Mouse (Mus musculus) olfactory bulb, adult 2 months (tissue): Measurements from ENCODE around the gene Hnrnpul1. TPM values are rescaled to one million over a fixed set of nuclear protein-coding genes. Genes with fewer than 3 reads are reported as not detected.
A peak's percentile ranks its signal among the peaks of the same experiment; 100 is the strongest.

Source experiments
- H3K27ac ChIP-seq: fragments of 200-500 bp; 2 replicates; pipeline ENCODE4 v1.5.1; 2012; ENCODE audit warnings: low read depth, low read length; ENCODE audit not compliant: insufficient read depth
- H3K4me1 ChIP-seq: fragments of 200-500 bp; 2 replicates; pipeline ENCODE4 v1.6.1; 2012; ENCODE audit warnings: low read length; ENCODE audit not compliant: control insufficient read depth, insufficient read depth
- H3K4me3 ChIP-seq: fragments of 200-500 bp; 2 replicates; pipeline ENCODE4 v1.5.1; 2012; ENCODE audit warnings: mild to moderate bottlenecking, low read depth, low read length, moderate library complexity; ENCODE audit not compliant: insufficient read depth
- CTCF ChIP-seq: fragments of 200-500 bp; IDR thresholded peaks from 2 replicates; pipeline ENCODE4 v1.5.1; 2012; ENCODE audit warnings: low read depth, mild to moderate bottlenecking, low read length, moderate library complexity; ENCODE audit not compliant: insufficient read depth
- POLR2A ChIP-seq: fragments of 200-500 bp; IDR thresholded peaks from 2 replicates; pipeline ENCODE4 v1.6.1; 2012; ENCODE audit warnings: mild to moderate bottlenecking, low read depth, low read length, moderate library complexity; ENCODE audit not compliant: insufficient read depth
- WGBS: fragments of 180-500 bp; shearing (Covaris S2); methylation state at CpG from one replicate; pipeline ENCODE4 v1.1.7; 2018; 5-methylcytosine and 5-hydroxymethylcytosine counted together
- polyA plus RNA-seq: library from polyadenylated mRNA; stranded (reverse); fragments of >200 nt; gene quantifications from 2 replicates; pipeline ENCODE4 v1.2.4, GENCODE M21; 2012; ENCODE audit warnings: low replicate concordance; ENCODE audit not compliant: missing spikeins, insufficient read depth, insufficient read length

Hnrnpul1 gene
- polyA plus RNA-seq, 1 experiment = 160 TPM

DNA sequence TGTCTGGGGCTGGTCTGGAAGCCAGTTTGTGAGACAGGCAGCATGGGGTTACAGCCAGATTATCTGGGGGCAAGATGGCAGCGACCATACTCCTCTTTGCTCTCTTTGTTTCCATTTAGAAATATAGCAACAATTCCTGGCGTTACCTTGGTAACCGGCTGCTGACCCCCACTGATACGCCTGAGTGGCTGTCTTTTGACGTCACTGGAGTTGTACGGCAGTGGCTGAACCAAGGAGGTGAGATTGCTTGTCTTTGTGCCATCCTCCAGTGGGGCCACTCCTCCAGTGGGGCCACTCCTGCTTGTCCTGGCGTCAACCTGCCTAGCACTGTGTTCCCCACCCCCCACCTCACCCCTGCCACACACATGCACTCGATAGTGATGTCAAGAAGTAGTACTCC is 60.5 kb downstream of the Hnrnpul1 start:
- no peak overlapping the region for H3K27ac ChIP-seq
- H3K4me1 ChIP-seq = peaks cover 10% of the 10 kb centered on the region
- 42% methylated on average over 8 of the region's 8 CpGs for WGBS

DNA sequence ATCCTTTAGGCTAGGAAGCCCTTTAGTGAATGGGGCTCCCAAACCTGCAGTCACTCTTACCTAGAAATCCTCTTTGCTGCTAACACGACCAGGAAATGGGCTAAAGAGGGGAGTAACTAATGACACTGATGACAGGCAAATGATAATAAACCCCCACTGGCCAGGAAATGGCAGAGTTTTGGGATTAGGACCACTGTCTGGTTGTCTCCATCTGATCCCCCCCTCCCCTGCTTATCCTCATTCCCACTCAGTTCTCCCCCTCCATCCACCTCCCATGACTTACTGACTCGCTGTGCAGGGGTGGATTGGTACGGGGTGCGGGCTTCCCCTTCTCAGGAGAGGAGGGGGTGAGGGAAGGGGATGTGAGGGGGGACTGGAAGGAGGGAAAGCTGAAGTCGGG is 64.5 kb downstream of the Hnrnpul1 start:
- no peak overlapping the region for H3K4me3 ChIP-seq
- no peak overlapping the region for H3K27ac ChIP-seq
- TF ChIP-seq CTCF = no peak
- TF ChIP-seq POLR2A = no peak
- WGBS = 59% methylated on average over 5 of the region's 5 CpGs
- peaks cover 47% of the 10 kb centered on the region for H3K4me1 ChIP-seq

More for the DNA sequence above, 60.5 kb downstream of the Hnrnpul1 start:
- H3K4me3 ChIP-seq = no peak overlapping the region
- TF ChIP-seq CTCF (no peak), POLR2A (no peak)

DNA sequence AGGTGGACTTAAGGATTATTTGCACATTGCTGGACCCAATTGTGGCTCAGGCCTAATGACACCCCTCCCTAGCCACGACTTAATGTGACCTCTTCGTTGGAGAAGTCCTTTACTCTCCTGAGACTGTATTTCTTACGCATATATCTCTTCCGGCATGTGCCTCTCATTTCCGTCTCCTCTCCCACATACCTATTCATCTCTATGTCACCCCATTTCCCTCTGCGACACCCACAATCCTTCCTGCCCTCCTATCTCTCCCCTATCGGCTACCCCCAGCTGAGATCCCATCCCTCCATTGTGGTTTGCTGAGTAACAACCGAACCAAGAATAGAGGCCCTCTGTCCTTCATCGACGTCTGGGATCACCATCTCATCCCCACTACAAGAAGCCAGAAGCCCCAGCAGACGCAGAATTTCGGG is 64.9 kb downstream of the Hnrnpul1 start:
- TF ChIP-seq POLR2A = no peak
- WGBS = 19% methylated on average over 12 of the region's 12 CpGs
- H3K4me1 ChIP-seq = peaks cover 48% of the 10 kb centered on the region
- no peak overlapping the region for H3K27ac ChIP-seq
- H3K4me3 ChIP-seq = peak overlapping the region; percentile 44

DNA sequence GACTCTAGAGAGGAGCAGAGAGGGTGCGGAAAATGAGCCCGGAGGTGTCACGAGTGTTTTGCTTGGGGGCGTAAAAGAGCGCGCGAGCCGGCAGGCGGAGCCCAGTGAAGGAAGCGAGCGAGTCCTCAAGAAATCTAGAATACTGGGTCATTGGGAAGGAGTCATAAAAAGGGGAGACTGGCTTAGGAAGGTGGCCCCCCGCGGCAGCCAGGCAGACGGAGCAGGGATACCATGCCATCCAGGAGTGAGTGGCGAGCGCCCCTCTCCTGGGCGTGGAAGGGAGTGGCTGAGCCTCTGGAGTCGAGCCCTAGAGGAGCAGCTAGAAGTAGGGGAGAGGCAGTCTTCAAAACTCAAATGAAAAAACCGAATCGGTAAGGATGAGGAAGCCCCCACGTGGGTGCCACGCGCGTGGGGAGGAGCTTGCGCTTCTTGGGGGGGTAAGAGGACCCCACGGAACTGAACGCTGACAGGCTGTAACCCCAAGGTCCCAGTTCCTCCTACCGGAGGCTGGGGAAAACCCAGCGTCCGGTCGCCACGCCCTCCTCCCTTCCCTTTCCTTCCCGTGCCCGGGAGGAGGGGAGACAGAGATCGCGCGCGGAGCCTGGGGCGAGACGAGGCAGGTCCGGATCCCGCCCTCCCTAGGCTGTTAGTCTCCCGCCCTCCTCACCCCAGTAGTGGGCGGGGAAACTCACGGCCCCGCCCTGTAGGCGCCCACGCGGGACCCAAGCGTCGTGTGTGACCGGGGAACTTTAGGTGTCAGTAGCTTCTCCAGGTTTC is 65.6 kb downstream of the Hnrnpul1 start:
- WGBS = under 1% methylated on average over 52 of the region's 52 CpGs
- H3K4me3 ChIP-seq = peak overlapping the region; percentile 44
- no peak for TF ChIP-seq POLR2A
- TF ChIP-seq CTCF = no peak; the same call in 1 of the 2 replicates
- no peak overlapping the region for H3K27ac ChIP-seq
- peaks cover 47% of the 10 kb centered on the region for H3K4me1 ChIP-seq

DNA sequence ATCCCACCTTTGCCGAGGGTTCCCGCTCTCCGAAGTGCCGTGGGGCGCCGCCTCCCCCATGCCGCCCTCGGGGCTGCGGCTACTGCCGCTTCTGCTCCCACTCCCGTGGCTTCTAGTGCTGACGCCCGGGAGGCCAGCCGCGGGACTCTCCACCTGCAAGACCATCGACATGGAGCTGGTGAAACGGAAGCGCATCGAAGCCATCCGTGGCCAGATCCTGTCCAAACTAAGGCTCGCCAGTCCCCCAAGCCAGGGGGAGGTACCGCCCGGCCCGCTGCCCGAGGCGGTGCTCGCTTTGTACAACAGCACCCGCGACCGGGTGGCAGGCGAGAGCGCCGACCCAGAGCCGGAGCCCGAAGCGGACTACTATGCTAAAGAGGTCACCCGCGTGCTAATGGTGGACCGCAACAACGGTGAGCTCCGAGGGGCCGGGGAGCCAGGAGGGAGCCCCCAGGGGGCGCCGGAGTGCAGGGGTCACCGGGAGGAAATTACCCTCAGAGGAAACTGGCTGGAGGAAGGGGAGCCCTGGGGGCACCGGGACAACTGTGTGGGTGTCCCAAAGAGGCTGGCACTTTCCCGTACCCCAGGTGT is 66.7 kb downstream of the Hnrnpul1 start:
- under 1% methylated on average over 47 of the region's 47 CpGs for WGBS
- Histone ChIP-seq H3K27ac (no peak overlapping the region), H3K4me1 (peaks cover 49% of the 10 kb centered on the region), H3K4me3 (peak overlapping the region; percentile 44)
- TF ChIP-seq POLR2A = no peak
- no peak for TF ChIP-seq CTCF

DNA sequence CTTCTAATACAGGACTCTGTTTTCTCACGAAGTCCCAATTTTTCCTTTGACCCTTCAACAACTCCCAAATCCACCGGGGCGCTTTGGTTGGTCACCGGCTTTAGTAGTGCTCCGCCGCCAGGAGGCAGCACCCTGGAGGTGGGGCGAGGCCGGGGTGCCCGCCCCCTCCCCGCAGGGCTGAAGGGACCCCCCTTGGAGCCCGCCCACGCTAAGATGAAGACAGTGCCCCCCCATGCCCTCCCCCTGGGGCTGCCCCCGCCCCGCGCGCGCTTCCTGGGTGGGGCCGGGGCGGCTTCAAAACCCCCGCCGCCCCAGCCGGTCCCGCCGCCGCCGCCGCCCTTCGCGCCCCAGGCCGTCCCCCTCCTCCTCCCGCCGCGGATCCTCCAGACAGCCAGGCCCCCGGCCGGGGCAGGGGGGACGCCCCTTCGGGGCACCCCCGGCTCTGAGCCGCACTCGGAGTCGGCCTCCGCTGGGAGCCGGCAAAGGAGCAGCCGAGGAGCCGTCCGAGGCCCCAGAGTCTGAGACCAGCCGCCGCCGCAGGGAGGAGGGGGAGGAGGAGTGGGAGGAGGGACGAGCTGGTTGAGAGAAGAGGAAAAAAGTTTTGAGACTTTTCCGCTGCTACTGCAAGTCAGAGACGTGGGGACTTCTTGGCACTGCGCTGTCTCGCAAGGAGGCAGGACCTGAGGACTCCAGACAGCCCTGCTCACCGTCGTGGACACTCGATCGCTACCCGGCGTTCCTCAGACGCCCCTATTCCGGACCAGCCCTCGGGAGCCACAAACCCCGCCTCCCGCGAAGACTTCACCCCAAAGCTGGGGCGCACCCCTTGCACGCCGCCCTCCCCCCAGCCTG is 67.7 kb downstream of the Hnrnpul1 start, which contains the start of gene Tgfb1:
Gene Tgfb1, plus strand, starts transcription at position 323 of the 852 bp plus-strand sequence.
- Histone ChIP-seq H3K4me1 (peaks cover 54% of the 10 kb centered on the region), H3K27ac (no peak within 1 kb of the TSS), H3K4me3 (peak within 1 kb of the TSS; percentile 44)
- WGBS = 2% methylated on average over 63 of the region's 69 CpGs
- TF ChIP-seq CTCF (peak; percentile 49; the same call in 1 of the 2 replicates), POLR2A (no peak)

DNA sequence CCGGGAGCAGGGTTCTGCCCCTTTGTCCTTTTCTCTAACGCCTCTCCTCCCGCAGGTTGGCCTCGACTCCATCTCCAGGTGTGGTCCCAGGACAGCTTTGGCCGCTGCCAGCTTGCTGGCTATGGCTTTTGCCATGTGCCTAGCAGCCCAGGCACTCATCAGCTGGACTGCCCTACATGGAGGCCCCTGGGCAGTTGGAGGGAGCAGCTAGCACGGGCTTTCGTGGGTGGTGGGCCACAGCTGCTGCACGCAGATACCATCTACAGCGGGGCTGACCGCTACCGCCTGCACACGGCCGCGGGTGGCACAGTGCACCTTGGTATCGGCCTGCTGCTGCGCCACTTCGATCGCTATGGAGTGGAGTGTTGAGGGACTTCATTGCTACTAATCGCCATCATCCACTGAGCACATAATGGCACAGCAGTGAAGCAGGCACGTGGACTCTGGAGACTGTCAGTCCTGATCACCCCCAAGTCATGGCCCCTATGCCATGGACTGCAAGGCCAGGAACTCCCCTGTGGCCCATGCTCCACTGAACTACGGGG is 68.6 kb downstream of the Hnrnpul1 start:
- Histone ChIP-seq H3K27ac (no peak overlapping the region), H3K4me3 (no peak overlapping the region), H3K4me1 (peaks cover 59% of the 10 kb centered on the region)
- 72% methylated on average over 21 of the region's 21 CpGs for WGBS
- no peak for TF ChIP-seq CTCF
- no peak for TF ChIP-seq POLR2A

DNA sequence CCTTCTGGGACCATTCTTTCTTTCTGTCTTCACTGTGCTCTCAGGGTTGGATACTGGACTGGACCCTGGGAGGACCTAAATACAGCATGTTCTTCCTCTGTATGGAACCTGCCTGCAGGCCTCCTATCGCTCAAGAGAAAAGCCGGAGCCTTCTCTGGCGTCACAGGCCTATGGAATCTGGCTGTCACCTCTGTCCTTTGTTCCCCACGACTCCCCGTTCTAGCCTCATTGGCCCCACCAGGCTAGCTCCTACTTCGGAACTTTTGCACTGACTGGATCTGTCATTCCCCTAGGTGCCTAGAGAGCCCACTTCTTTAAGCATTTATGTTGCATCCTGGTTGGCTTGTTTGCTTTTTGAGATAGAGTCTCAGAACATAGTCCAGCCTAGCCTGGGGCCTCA is 69.9 kb downstream of the Hnrnpul1 start:
- H3K4me3 ChIP-seq = no peak overlapping the region
- peaks cover 60% of the 10 kb centered on the region for H3K4me1 ChIP-seq
- no peak for TF ChIP-seq POLR2A
- TF ChIP-seq CTCF = no peak
- 83% methylated on average over 6 of the region's 6 CpGs for WGBS
- H3K27ac ChIP-seq = 0 out of 2 replicates have a peak overlapping the region, but pooled peaks have one; percentile 21
